Mouse (Mus musculus) adrenal gland, adult 2 months (tissue): ENCODE results near the gene Supt20. TPM values are rescaled to one million over a fixed set of nuclear protein-coding genes. Genes with fewer than 3 reads are reported as not detected.
A peak's percentile ranks its signal among the peaks of the same experiment; 100 is the strongest.
"Not testable (repeated sequence)": the region's sequence is repeated elsewhere in the genome, so short reads cannot be mapped to it uniquely, and the experiment has no call there.

Experiments
- DNase-seq: peaks from one replicate; pipeline ENCODE4 v3.0.0; 2021
- polyA plus RNA-seq: library from polyadenylated mRNA; depleted of rRNA; stranded (reverse); fragments of >200 nt; gene quantifications from 2 replicates; pipeline ENCODE4 v1.2.3, GENCODE M21; 2012
- total RNA-seq, 2 experiments: library from RNA; stranded (reverse); gene quantifications; 2 replicates each; pipeline ENCODE4 v1.2.3; 2021

Supt20 gene
- total and polyA plus RNA-seq, 3 experiments = 26.8 to 37.9 (median 34.1) TPM

- DNase-seq = not testable (repeated sequence)
These were observed 11.5 kb downstream of the Supt20 start for GRCm38 (mm10) chr3:54704106-54704505.

- no peak for DNase-seq
These were observed 16.4 kb downstream of the Supt20 start for GRCm38 (mm10) chr3:54708972-54709371.

DNA sequence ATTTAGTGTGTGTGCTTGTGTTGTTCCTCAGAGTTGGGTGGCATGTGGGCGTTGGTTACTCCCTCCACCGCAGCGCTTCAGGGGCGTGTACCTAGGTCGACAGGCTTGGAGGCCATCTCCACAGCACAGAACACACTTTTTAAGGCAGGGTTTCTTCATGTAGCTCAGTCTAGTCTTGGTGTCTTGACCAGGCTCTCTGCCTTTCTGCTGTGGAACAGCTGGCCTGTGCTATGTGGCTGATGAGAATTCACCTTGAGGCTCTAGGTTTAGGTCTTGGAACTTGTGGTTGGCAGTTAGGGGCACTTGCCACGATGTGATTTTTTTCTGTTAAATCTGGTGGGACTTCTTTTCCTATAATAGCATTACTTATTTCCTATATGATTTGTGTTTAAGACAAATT is 21.6 kb downstream of the Supt20 start, which contains the start of gene Gm21958:
Gene Gm21958 (minus strand): TSS at position 101 of the 400 bp plus-strand sequence.
- no peak for DNase-seq

GRCm38 (mm10) chr3:54715461-54715860 is 22.9 kb downstream of the Supt20 start:
- peak; percentile 64 for DNase-seq

DNA sequence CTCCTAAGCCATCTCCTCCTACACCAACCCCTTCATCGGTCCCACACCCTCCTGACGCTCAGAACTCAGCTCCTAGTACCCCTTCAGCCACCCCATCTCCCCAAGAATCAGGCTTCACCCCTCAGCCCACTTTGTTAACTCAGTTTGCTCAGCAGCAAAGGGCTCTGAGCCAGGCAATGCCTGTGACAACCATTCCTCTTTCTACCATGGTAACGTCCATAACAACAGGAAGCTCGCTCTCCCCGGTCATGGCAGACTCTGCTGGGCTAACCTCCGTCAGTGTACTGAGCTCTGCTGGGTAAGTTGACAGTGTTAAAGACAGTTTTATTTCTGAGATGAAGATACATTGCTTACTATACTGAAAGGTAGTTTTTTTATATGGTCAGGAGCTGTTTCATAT is 24.7 kb downstream of the Supt20 start:
- no peak for DNase-seq

DNA sequence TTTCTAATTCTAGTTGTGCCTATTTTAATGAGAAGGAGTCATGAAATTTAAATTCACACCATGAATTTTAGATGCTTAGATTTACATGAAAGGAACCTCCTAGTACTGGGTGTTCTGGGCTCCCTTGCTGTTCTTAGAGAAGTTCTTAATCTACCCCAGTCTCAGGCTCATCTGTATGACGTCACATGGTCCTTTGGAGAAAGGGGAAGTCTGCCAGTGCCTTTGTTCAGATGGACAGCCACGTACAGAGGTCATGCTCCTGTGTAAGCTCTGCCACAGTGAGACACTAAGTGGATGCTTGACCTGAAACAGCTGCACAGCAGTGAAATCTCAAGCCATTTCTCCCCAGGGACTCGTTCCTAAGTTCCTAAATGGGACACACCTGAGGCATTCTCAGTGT is 26.3 kb downstream of the Supt20 start:
- no peak for DNase-seq

DNA sequence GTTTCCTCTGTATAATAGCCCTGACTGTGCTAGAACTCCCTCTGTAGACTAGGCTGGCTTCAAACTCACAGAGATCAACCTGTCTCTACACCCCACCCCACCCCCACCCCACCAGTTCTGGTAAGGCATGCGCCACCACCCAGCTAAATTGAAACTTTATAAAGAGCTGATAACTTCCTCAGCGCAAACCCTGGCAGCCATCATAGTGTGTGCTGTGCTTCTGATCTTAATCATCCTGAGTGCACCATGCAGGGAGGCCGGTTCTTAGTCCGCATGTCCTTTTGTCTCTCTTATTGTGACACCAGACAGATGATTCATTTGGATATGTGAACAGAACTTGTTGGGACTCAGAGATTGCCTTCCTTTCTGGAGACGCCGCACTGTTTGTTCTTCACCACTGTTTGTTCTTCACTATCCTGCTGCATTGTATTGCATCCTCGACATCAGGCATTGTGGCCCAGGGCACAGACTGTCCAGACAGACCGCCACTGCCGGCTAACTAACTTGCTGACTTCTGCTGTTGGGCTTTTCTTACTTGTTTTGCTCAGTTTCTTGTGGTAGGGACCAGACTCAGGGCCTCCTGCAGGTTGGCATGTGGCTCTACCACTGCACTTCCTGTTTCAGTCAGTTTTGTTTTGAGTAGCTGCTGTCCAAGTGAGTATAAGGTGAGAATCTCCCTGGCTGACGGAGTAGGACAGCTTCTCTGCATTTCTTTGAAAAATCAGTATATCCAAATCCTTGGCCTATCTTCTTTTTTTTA is 31.3 kb downstream of the Supt20 start:
- DNase-seq = peak; percentile 19

DNA sequence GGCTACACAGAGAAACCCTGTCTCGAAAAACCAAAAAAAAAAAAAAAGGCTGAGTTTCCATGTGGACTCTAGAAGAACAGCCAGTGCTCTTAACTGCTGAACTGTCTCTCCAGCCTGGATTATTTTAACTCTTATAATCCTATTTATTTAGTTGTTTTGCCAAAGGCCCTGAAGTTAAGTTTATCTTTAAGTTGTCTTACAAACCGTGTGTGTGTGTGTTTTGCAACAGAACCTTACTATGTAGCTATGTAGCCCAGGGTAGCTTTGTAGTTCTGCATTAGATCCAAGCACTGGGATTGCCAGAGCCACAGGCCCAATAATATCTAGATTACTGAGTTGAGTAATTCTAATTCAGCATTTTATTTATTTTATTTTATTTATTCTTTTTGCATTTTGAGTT is 32.7 kb downstream of the Supt20 start:
- DNase-seq = no peak

DNA sequence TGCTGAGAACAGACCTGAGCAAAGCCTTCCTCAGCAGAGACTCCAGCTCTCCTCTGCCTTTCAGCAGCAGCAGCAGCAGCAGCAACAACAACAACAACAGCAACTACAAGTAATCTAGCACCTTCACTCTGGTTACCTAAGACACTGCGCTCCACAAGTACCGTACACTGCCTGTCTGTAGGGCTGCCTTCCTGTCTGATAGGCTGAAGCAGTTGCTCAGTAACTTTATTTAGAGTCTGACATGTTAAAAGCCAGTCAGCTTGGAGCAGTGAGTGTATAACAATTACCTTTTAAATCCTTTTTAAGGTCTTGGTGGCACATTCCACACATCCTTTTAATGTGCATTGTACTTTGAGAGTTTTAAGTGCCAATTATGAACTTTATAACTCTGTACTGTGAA is 35.0 kb downstream of the Supt20 start:
- DNase-seq = no peak

- DNase-seq = no peak
These were observed 35.5 kb downstream of the Supt20 start for GRCm38 (mm10) chr3:54728100-54728499.

GRCm38 (mm10) chr3:54731626-54732150 is 39.1 kb downstream of the Supt20 start:
- no peak for DNase-seq

DNA sequence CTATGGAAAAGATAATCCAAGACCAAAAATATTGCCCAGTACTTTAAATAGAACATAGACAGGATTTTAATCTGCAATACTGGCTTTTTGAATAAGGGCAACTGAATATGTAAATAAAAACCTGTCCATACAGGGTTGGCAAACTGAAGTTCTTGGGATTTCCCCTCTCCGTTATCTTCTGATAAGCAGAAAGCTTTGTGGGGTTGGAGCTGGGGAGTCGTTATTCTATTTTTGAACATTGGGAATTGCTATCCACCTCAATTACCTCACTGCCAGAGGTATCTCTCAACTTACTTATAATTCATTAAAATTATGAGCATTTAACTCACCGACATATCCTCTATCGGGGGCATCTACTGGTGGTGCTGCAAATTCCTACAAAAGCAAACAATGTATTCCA is 39.8 kb downstream of the Supt20 start:
- no peak for DNase-seq

GRCm38 (mm10) chr3:54734411-54735246 is 42.0 kb downstream of the Supt20 start:
- peak; percentile 94 for DNase-seq

DNA sequence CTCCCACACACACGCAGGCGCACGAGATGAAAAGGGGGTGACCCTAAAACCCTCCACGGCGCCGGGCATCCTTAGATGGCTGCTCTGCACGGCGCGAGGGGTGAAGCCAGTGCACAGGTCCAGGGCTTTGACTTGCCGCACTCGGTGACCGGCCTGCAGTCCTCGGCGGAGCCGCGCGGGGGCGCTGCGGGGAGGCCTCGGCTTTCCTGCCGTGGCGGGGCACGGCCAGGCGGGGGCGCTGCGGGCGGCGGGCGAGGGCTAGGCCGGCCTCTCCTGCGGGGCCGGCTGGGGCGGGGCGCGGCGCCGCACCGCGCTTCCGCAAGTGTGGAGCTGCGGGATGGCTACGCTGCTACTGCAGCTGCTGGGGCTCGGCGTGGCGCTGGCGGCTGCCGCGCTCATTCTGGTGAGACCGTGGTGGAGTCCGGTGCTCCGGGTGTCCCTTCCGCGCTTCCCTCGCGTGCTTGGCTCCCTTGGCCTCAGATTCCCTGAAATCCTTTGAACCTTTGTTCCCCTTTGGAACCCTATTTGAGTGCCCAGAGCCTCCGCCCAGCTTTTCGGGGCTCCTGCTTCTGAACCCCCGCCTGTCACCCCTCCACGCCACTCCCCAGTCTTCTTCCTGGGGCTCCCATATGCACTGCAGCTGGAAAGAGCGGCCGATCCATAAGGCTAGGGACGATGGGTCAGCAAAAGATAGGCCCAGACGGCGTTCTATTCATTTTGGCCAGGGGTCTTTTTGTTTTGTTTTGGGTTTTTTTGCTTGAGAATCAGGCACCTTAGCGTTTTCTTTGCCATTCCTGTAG is 42.8 kb downstream of the Supt20 start, which contains the start of the genes Exosc8 and Alg5:
Gene Exosc8 (minus strand): TSS at position 147 of the 800 bp plus-strand sequence.
Gene Alg5 (plus strand): TSS at position 293 of the 800 bp plus-strand sequence.
- DNase-seq = peak; percentile 94

DNA sequence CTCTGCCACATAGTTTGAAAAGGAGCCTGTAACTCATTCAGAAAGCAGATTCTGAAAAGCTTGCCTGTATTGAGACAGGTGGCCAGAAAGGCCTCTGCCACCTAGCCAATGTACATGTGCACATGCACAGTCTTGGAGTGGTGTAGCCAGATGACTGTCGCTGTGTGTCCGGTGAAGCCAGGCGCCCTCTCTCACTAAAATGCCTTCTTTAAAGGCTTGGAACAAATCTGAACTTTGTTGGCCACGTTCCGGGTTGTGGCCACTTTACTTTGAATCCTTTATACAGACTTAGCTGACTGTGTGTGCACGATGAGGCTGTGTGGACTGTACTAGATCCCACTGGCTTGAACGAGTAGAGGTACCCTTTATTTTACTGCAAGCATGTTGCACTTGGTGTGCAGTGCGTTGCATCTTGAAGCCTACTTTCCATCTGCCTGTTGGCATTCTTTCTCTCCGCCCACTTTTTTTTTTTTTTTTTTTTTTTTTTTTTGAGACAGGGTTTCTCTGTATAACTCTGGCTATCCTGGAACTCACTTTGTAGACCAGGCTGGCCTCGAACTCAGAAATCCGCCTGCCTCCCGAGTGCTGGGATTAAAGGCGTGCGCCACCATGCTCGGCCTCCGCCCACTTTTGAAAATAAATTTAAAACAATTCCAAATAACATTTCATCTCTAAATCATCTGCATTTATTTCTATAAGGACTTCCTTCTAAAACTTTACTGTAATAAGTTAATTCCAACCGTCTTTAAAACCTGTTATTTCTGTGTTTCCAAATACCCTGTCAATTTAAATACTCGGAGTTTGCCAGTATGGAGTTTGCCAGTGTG is 43.7 kb downstream of the Supt20 start:
- peak; percentile 37 for DNase-seq

DNA sequence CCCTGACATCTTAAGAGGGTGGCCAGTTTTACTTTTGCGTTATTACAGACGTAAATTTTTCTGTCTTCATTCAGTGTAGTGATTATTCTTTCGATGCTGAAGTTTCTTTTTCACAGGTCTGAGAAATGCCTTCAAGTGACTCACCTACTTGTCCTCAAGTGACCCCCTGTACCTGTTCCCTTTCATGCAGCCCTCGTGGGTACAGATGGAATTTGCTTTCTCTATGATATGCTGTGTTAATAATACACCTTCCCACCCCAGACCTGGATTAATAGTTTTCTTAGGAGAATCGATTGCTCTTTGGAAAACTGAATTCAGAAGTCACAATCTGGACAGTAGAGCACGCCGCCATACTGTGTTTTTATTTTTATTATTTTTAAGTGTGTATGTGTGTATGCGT is 44.7 kb downstream of the Supt20 start:
- DNase-seq = no peak

GRCm38 (mm10) chr3:54741965-54742364 is 49.4 kb downstream of the Supt20 start:
- no peak for DNase-seq

DNA sequence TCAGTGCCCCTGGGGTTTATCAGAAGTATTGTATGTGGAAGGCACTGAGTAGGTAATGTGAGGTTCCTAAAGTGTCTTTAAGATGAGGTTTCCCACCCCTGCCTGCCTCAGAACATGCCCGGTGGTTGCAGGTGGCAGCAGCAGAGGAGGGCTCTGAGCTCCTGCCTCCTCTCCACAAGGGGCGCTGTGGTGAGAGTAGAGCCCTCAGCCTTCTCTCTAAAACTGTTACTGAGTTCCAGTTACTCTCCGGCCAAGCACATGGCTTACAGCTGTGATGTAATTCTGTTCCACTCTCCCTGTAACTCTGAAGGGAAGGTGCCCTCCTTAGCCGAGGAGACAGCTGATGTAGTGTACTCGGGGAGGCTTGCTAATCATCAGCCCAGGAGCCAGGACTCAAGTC is 53.2 kb downstream of the Supt20 start:
- DNase-seq = no peak

DNA sequence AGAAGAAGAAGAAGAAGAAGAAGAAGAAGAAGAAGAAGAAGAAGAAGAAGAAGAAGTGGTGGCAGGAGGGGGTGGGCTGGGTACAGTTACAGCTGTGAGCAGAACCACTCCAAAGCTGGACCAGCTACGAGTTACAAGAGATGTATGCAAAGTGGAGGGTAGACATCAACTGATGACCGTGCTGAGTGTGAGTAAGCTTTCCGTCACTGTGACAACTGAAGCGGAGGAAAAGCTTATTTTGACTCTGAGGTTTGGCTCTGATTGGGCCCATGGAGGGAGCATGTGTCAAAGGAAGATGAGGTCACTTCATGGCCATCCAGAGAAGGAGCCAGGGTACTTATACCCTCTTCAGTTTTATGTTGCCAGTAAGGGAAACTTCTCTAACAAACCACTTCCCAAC is 60.8 kb downstream of the Supt20 start:
- DNase-seq = no peak

DNA sequence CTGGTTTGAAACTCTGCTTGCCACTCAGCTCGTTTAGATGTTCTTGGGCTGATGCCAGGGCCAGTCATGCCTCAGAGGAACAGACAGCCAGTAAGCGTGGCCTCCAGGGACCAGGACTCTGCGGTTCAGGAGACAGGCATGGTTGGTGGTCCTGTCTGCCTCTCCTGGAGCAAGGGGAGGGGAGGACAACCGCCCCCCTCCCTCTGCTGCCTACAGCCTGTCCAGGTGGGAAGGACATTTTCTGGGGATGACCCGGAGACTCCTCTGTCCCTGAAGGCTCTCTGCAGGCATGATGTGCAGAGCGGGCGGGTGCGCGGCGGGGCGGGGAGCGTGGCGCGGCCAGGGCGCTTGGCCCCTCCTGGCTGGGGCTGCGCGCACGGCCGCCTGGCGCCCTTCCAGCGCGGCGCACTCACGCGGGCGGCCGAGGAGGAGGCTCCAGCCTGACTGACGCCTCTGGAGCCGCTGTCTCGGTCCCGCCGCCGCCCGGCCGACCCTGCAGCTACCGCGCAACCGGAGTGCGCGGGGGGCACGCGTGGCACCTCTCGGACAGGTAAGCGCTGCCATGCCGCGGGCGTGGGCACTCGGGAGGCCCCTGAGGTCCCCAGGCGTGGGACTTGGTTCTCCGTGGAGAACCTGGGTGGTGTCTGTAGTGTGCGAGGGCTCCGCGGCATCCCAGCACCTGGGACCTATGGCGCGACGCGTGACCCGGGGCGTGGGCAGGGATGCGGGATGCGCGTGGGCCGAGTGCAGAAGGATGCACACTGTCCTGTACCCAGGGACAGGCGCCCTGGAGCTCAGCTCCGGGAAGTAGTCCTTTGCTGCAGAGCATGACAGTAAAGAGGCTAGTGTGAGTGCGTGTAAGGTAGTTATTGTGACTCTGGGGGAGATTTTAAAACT is 62.8 kb downstream of the Supt20 start, which contains the start of gene Smad9:
Gene Smad9 (plus strand): TSS at position 438 of the 897 bp plus-strand sequence.
- peak; percentile 92 for DNase-seq
